In the genomic region with DNA sequence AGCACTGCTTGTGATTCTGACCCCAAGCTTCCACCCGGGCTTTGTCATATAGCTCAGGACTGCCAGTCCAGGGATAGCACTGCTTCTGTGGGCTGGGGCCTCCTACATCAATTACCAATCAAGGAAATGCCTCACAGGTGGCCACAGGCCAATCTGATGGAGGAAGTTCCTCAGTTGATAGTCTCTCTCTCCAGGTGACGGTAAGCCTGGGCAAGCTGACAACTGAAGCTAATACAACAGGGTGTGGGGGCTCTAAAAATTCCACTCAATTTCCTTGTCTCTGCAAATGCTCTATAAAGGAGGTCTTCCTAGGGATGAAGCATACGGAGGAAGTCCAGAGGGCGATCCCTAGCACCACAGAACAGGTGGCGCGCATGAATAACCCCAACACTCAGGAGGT, we compare ENCODE assay signal across 23 mouse cellular contexts. TPM values are rescaled to one million over a fixed set of nuclear protein-coding genes. Genes with fewer than 3 reads are reported as not detected.
"Had no signal": no experiment of that assay in that cellular context is flagged by ENCODE, and none has a peak within 500 bp of the region (broad histone marks: within the 10 kb centered on the region; RNA-seq: fewer than 3 reads in every experiment).

No protein-coding gene starts in this region.

- H3K27ac ChIP-seq: liver, embryonic 15.5 days; lung, embryonic 15.5 days; midbrain, embryonic 10.5 days; midbrain, embryonic 13.5 days; neural tube, embryonic 13.5 days; neural tube, embryonic 15.5 days had no signal

- H3K9ac ChIP-seq: liver, embryonic 15.5 days; liver, postnatal 0 days; lung, embryonic 15.5 days; midbrain, embryonic 13.5 days; neural tube, embryonic 13.5 days; neural tube, embryonic 15.5 days had no signal

- H3K4me1 ChIP-seq: liver, embryonic 15.5 days; lung, embryonic 15.5 days; midbrain, embryonic 13.5 days; neural tube, embryonic 13.5 days had no signal

- ATAC-seq: liver, postnatal 0 days; lung, postnatal 0 days; midbrain, embryonic 13.5 days; midbrain, embryonic 16.5 days had no signal

- H3K9me3 ChIP-seq: liver, embryonic 15.5 days; lung, embryonic 15.5 days; midbrain, embryonic 13.5 days had no signal

- H3K27me3 ChIP-seq: lung, embryonic 15.5 days had no signal

- H3K4me2 ChIP-seq: liver, embryonic 15.5 days; lung, embryonic 15.5 days; midbrain, embryonic 13.5 days; neural tube, embryonic 13.5 days; neural tube, embryonic 15.5 days had no signal

- H3K36me3 ChIP-seq: midbrain, embryonic 10.5 days; midbrain, embryonic 13.5 days; neural tube, embryonic 13.5 days; neural tube, embryonic 15.5 days had no signal

- H3K4me3 ChIP-seq: liver, embryonic 15.5 days; lung, embryonic 15.5 days; midbrain, embryonic 10.5 days; midbrain, embryonic 13.5 days; myocyte; neural tube, embryonic 13.5 days; neural tube, embryonic 15.5 days had no signal

- DNase-seq: liver, postnatal 0 days; lung, adult 2 months; lung, postnatal 14 days; lung, postnatal 4 days; retina, postnatal 1 day; right cerebral cortex, adult 18-20 months; right cerebral cortex, postnatal 25 days; spleen, adult 18-20 months; thymus, adult 18-20 months; thymus, postnatal 14 days; thymus, postnatal 36 days had no signal

RNA-seq across cellular contexts. Expression of a gene that starts 13.3 kb away (rescaled TPM):
- total RNA-seq: megakaryocyte, adult 5-6 weeks had no signal

RNA-seq across cellular contexts. Expression of a gene that starts 36.9 kb away (rescaled TPM):
- total RNA-seq: megakaryocyte, adult 5-6 weeks; megakaryocyte-erythroid progenitor cell, adult 5-6 weeks had no signal
- polyA plus RNA-seq: liver, embryonic 15.5 days; liver, postnatal 0 days; midbrain, embryonic 10.5 days; midbrain, embryonic 13.5 days; midbrain, embryonic 16.5 days; myocyte; neural tube, embryonic 11.5 days; neural tube, embryonic 13.5 days had no signal

RNA-seq across cellular contexts. Expression of a gene that starts 37.0 kb away (rescaled TPM):
- polyA plus RNA-seq: myocyte had no signal

RNA-seq across cellular contexts. Expression of a gene that starts 50.8 kb away (rescaled TPM):
- total RNA-seq: megakaryocyte, adult 5-6 weeks; megakaryocyte-erythroid progenitor cell, adult 5-6 weeks had no signal
- polyA plus RNA-seq: liver, embryonic 15.5 days; liver, postnatal 0 days had no signal
